Mouse (Mus musculus) 416B (cell line): Measurements from ENCODE around the gene Ldlrad2.
A peak's percentile ranks its signal among the peaks of the same experiment; 100 is the strongest.
"Not testable (repeated sequence)": the region's sequence is repeated elsewhere in the genome, so short reads cannot be mapped to it uniquely, and the experiment has no call there.

ENCODE experiments used
- DNase-seq: peaks from one replicate; pipeline ENCODE4 v3.0.0; 2011; ENCODE audit warnings: low read depth

Ldlrad2 gene

GRCm38 (mm10) chr4:137574469-137574868 lies at the start of gene Ldlrad2:
Ldlrad2 (minus strand) TSS chr4:137574569.
- no peak for DNase-seq

GRCm38 (mm10) chr4:137622847-137623246 lies 48.5 kb upstream of the Ldlrad2 start:
- no peak for DNase-seq

GRCm38 (mm10) chr4:137610256-137610655 lies 35.9 kb upstream of the Ldlrad2 start:
- DNase-seq: no peak

DNA sequence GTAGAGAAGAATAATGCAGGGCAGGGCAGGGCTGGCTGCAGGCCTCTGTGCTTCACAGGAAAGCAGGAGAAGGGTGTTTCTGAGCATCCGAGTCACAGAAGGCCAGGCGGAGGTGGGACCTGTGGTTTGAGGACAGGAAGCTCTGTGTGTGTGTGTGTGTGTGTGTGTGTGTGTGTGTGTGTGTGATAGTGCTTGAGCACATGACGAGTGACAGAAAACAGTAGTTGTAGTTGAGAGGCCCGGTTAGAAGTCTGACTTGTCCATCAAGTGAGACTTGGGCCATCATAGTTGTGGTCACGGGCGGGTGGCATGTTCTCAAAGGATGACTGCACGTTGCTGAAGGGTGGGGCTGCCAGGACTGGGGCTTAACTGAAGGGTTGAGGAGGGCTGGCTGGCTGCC lies 35.3 kb upstream of the Ldlrad2 start:
- DNase-seq: peak; percentile 97

DNA sequence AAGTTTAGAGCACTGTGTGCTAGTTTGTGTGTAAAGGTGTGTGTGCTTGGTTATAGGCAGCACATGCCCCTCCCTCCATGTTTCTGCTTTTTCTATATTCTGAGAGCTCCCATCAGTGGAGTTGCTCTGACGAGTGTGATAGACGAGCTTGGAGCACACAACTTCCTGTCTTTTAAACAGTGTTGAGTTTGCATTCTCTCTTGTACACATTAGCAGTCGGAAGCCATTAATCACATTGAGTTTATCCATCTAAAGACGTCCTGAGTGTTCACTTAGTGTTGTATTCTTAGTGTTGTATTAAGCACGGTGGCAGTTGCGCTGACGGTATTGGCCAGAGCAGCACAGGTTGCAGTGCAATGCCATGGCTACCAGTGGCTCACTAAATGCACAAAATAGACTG lies 34.9 kb upstream of the Ldlrad2 start:
- DNase-seq: no peak

- no peak for DNase-seq
These were observed 32.7 kb upstream of the Ldlrad2 start for GRCm38 (mm10) chr4:137607023-137607422.

DNA sequence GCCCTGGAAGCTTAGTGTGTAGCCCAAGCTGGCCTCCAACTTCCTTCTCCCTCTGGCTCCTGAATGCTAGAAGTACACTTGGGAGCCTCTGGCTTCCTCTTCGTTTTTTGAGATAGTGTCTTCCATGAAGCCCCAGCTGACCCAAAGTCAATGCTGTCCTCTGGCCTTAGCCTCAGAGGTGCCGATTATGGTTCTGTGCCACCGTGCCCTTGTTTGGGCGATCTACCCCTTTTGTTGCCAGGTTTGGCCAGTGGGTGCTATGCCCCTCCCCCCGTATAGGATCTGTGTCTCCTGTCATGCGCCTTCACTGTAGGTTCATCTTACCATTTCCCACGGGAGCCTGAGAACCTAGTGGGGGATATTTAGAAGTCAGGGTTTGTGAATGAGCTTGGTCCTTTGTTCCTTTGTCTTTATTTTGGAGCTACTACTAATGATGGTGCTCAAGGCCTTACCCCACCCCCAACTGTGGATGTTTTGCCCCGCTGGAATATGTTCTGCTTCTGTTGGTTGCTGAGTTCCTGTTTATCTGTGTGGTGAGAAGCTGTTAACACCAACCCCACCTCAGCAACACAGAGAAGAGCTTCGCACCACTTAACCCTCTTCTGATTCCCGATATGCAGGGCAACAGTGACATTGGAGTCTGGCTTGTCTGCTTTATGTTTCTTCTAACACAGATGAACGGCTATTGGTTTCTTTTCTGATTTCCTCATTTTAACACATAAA lies 29.2 kb upstream of the Ldlrad2 start:
- peak; percentile 17 for DNase-seq

GRCm38 (mm10) chr4:137598577-137598976 lies 24.2 kb upstream of the Ldlrad2 start:
- DNase-seq: no peak

GRCm38 (mm10) chr4:137597098-137597630 lies 22.8 kb upstream of the Ldlrad2 start:
- no peak for DNase-seq

DNA sequence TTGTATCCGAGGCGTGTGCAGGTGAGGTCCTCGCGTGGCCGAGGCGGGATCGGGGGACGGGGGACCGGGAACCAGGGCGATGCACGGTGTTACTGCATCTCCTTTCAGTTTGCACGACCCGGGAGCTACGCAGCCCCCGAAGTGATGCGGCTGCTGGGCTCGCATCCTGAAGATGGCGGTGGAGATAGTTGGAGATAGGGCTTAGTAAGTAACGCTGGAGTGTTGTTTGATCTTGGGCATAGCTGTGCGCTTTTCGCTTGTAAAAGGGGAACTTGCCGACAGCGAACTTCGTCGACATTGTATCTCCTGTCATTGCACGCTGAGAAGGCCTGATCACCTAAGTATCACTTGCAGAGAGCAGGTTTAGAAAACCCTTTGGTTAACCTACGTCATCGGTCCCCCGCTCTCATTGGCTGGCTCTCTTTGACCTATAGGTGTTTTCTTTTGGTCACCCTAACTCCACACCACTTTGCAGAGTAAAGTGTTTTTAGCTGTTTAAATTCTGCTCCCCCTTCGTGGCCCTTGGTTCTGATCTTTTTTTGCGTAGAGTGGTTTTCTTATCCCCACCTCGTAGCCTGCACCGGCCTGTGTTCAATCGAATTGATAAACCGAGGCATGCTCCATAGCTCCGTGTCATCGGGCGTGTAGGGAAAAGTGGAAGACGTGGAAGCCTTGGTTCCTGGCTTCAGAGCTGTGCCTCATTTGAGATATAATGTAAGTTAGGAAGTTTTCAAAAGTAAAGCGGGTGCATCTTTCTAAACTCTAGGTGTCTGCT lies 20.3 kb upstream of the Ldlrad2 start:
- peak; percentile 80 for DNase-seq

- DNase-seq: peak; percentile 99
These were observed 19.5 kb upstream of the Ldlrad2 start, which contains the start of gene Usp48 for GRCm38 (mm10) chr4:137593601-137594495. Usp48 (plus strand) TSS chr4:137593755.

DNA sequence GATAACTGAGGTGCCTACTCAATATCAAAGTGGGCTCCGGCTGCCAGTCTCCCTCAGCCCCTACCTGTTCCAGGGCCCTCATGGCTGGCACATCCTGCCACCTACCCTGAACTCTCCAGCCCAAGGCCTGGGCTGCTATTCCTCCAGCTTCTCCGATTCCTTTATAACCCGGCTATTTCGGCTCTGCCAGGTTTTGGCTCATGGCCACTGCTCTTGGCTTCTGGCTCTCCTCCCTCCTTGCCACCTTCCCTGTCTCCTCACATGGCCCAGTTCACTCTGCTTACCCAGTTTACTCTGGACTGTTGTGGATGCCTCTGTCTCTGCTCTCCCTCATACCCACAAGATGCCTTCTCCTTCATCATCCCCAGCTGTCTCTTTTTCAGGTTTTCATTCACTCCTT lies 16.6 kb upstream of the Ldlrad2 start:
- no peak for DNase-seq

GRCm38 (mm10) chr4:137589586-137589985 lies 15.2 kb upstream of the Ldlrad2 start:
- no peak for DNase-seq

DNA sequence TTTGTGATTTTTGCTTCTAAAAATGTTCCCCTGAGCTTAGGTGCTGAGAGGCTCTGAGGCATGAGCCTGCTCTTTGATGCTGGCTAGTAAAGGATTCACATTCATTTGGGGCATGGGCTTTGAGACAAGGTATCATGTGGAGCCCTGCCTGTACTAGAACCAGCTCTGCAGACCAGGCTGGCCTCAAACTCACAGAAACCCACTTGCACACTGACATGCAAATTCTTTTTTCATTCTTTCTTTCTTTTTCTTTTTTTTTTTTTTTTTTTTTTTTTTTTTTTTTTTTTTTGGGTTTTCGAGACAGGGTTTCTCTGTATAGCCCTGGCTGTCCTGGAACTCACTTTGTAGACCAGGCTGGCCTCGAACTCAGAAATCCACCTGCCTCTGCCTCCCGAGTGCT lies 14.7 kb upstream of the Ldlrad2 start:
- DNase-seq: not testable (repeated sequence)

DNA sequence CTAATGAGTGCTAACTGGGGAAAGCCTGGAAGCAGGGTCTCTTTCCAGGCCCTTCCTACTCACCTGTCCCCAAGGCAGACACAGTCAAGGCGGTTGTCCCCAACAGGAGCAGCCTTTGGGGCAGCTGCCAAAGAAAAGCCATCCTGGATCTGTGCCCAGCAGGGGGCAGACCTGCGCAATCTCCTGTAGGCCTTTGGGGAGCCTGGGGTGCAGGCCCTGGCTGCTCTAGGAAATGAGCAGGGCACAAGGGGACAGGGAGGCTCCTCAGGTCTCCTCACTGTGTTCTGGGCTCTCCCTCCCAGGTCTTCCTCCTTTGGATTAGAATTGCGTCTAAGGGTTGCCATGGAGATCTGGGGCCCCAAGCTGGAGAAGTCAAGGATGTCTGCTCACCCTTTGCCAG lies 7.4 kb upstream of the Ldlrad2 start:
- DNase-seq: peak; percentile 11

- no peak for DNase-seq
These were observed 5.9 kb upstream of the Ldlrad2 start for GRCm38 (mm10) chr4:137580299-137580698.

- no peak for DNase-seq
These were observed 5.4 kb upstream of the Ldlrad2 start for GRCm38 (mm10) chr4:137579789-137580188.

DNA sequence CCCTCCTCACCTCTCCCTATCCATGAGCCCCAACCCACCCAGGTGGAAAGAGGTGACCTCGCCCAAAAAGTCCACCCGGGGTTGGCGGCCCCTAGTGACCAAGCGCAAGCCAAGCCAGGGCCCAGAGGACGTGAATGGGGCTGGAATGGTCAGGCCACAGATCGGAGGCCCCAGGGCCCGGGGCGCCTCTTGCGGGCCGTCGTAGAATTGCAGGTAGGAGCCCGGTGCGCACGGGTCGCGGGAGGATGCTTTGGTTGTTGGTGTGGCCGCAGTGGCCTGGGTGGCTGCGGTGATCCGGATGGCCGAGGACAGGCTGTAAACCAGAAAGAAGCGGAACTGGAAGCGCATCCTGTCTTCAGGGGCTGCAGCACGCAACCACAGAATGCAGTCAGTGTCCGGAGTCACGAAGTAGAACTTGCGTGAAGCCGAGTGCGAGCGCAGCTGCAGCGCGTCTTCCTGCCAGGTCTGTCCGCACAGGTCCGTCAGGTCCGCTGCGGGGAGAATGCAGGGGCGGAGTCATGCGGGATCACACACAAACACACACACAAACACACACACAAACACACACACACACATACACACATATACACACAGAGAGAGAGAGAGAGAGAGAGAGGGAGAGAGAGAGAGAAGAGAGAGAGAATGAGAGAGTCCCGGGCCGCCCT lies 3.9 kb upstream of the Ldlrad2 start:
- DNase-seq: no peak

DNA sequence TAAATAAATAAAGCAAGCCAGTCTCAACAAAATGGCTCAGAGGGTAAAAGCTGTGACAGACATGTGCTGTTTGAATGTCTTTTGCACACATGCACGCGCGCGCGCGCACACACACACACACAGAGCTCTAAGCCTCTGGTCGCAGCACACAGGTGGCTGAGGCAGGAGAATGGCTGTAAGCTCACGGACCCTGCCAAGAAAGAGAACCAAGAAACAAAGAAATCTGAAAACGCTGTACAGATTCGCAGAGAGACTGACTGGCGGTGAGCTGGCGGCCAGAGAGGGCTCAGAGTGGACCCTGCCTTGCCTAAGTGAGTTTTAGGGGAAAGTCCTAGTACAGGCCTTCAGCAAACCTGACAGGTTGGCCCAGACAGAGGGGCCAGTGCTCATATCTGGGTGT lies 3.1 kb upstream of the Ldlrad2 start:
- DNase-seq: no peak

GRCm38 (mm10) chr4:137569873-137570272 lies 4.5 kb downstream of the Ldlrad2 start:
- DNase-seq: no peak

- DNase-seq: no peak
These were observed 17.6 kb downstream of the Ldlrad2 start for GRCm38 (mm10) chr4:137556673-137557210.
